Mouse (Mus musculus) forebrain, embryonic 10.5 days (tissue): Measurements from ENCODE around the gene H2-T23. TPM values are rescaled to one million over a fixed set of nuclear protein-coding genes. Genes with fewer than 3 reads are reported as not detected.
"Not testable (repeated sequence)": the region's sequence is repeated elsewhere in the genome, so short reads cannot be mapped to it uniquely, and the experiment has no call there.

Source experiments
- DNase-seq: peaks from one replicate; pipeline ENCODE4 v3.0.0-alpha.2; 2017; ENCODE audit warnings: low spot score; ENCODE audit errors: extremely low spot score
- H3K27ac ChIP-seq: fragments of 300-500 bp; sonication (generic); 2 replicates; pipeline ENCODE4 v1.5.1; 2016; ENCODE audit warnings: mild to moderate bottlenecking
- H3K27me3 ChIP-seq: fragments of 300-500 bp; sonication (generic); 2 replicates; pipeline ENCODE4 v1.6.1; 2016; ENCODE audit warnings: mild to moderate bottlenecking; ENCODE audit not compliant: poor library complexity, severe bottlenecking
- H3K36me3 ChIP-seq: fragments of 300-500 bp; sonication (generic); replicated peaks from 2 replicates; pipeline ENCODE4 v1.6.1; 2016; ENCODE audit warnings: mild to moderate bottlenecking, moderate library complexity
- H3K4me1 ChIP-seq: fragments of 300-500 bp; sonication (generic); 2 replicates; pipeline ENCODE4 v1.6.1; 2016
- H3K4me3 ChIP-seq: fragments of 300-500 bp; sonication (generic); 2 replicates; pipeline ENCODE4 v1.5.1; 2016; ENCODE audit warnings: mild to moderate bottlenecking, moderate library complexity
- H3K9me3 ChIP-seq: fragments of 300-500 bp; sonication (generic); 2 replicates; pipeline ENCODE4 v1.6.1; 2016; ENCODE audit warnings: mild to moderate bottlenecking, moderate library complexity
- WGBS: fragments of 180-500 bp; shearing (Covaris S2); methylation state at CpG from one replicate; pipeline ENCODE4 v1.1.7; 2016; 5-methylcytosine and 5-hydroxymethylcytosine counted together
- polyA plus RNA-seq: library from polyadenylated mRNA; unstranded; fragments of >200 nt; fragmentation: Nextera tagmentation; extraction: Ambion mirVana; gene quantifications from 2 replicates; pipeline ENCODE4 v1.2.1, GENCODE M21; 2016

H2-T23 gene
- polyA plus RNA-seq: 2.1 and 3.3 TPM in 2 replicates

DNA sequence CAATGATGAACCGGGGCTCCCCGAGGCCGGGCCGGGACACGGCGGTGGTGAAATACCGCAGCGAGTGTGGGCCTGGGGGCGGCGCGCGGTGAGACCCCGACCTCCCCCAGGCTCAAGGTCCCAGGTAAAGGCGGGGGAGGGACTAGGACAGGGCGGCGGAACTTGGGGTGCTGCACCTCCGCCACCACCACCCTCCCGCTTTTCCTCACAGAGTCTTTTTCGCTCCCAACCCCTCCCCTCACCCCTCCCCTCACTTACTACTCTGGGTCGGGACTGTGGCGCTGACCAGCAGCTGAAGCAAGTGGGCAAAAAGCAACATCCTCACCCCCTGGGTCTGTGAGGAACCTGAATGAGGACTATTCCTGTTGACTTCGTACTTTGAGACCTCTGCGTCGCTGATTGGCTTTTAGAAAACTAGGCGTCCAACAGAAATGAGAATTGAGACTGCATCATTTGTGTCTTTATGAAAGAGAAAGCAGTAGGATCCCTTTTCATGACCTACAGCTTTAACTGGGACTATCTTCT, at the start of gene H2-T23:
H2-T23 (minus strand) TSS at position 505 of the 525 bp plus-strand sequence.
- DNase-seq: peak; percentile 26
- H3K4me3 ChIP-seq: peak within 1 kb of the TSS; percentile 58
- WGBS: under 1% methylated on average over 24 of the region's 25 CpGs
- not testable (repeated sequence) for H3K36me3 ChIP-seq, H3K9me3 ChIP-seq
- peaks cover 25% of the 10 kb centered on the region for H3K27me3 ChIP-seq
- peaks cover 16% of the 10 kb centered on the region for H3K4me1 ChIP-seq
- H3K27ac ChIP-seq: peak within 1 kb of the TSS; percentile 51; the same call in 1 of the 2 replicates

DNA sequence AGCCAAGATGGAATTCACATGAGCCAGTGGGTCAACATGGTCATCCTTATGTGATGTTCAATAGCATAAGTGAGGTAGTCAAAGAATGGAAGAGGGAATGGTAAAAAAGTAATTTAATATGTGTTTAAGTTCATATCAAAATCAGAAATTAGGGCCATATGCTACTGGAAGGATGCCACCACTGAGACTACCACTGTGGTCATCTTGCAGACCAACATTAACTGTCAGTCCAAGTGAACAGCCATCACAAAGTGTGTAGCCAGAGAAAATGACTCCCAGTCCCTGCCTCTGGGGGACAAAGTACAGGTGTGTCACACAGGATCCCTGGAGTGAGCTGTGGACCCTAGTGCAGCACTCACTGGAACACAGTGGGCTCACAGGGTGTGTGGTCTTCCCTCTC, 49.2 kb upstream of the H2-T23 start:
- H3K27ac ChIP-seq, H3K4me3 ChIP-seq, H3K36me3 ChIP-seq, H3K9me3 ChIP-seq, DNase-seq: not testable (repeated sequence)
- Histone ChIP-seq H3K27me3 (peaks cover 42% of the 10 kb centered on the region), H3K4me1 (peaks cover 17% of the 10 kb centered on the region)

DNA sequence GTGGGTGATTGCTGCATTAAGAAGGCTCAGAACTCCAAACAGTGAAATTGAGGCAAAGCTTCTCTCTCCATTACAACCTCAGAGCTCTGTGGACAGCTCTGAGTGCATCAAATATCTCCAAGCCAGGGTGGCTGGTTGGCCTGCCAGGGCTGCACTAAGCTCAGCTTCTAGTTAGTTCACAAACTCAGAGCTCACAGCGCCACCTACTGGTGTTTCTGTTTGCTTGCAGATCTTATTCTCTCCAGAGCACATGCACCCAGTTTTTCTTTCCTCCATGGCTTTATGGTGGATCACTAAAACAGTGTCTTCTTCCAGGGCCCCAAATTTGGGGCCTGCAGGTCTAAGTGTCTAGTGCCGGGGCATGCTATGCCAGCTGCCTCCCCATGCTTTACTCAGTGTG, 28.2 kb upstream of the H2-T23 start:
- Histone ChIP-seq H3K9me3 (no peaks in the 10 kb centered on the region), H3K36me3 (no peaks in the 10 kb centered on the region), H3K27ac (no peak overlapping the region), H3K4me3 (no peak overlapping the region), H3K27me3 (no peaks in the 10 kb centered on the region), H3K4me1 (no peaks in the 10 kb centered on the region)
- 28% methylated on average over 2 of the region's 2 CpGs for WGBS
- peak; percentile 69 for DNase-seq

DNA sequence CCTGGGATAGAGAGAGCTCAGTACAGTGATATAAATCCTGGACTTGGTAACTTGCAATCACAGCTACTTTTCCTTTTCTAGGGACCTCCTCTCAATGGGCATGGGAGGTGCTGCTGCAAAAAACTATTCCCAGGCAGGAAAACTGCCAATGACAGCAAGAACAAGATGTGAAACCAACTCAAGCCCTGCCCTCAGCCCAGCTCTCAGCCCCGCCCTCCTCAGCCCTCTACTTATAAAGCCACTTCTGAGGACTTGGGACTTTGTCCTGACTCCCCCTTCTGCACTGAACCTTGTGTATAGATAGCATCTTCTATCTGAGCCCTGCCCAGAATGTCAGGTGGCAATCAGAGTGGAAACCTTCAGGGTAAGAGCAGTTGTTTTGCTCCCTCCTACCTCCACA, 25.7 kb upstream of the H2-T23 start, which contains the start of gene Gm11127:
Gm11127 (minus strand) TSS at position 10 of the 400 bp plus-strand sequence.
- 67% methylated on average over 1 of the region's 1 CpGs for WGBS
- not testable (repeated sequence) for H3K27me3 ChIP-seq, H3K4me1 ChIP-seq, H3K27ac ChIP-seq, H3K9me3 ChIP-seq, H3K4me3 ChIP-seq, H3K36me3 ChIP-seq, DNase-seq

GRCm38 (mm10) chr17:36057927-36058326, 25.3 kb upstream of the H2-T23 start:
- WGBS: 93% methylated on average over 25 of the region's 25 CpGs
- H3K4me1 ChIP-seq, H3K27ac ChIP-seq, H3K4me3 ChIP-seq, H3K9me3 ChIP-seq, DNase-seq, H3K36me3 ChIP-seq, H3K27me3 ChIP-seq: not testable (repeated sequence)

DNA sequence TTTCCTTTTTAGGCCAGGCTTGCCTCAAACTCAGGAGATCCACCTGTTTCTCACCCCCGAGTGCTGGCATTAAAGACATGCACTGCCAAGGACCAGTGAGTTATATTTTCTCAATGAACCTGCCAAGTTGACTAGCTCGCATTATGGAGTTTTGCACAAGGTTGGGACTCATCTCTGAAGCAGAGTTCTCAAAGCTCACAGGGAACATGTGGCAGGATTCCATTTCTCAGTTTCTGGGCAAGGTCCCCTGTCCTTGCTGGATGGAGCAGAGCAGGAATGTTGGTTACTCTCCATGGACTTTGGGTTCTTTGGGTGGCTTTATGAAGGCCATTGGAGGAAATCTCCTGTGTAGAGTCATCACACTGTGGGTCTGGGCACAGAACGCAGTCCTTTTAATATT, 10.6 kb upstream of the H2-T23 start:
- 89% methylated on average over 3 of the region's 3 CpGs for WGBS
- Histone ChIP-seq H3K4me1 (peaks cover 5% of the 10 kb centered on the region), H3K9me3 (no peaks in the 10 kb centered on the region), H3K4me3 (peak overlapping the region; percentile 49), H3K36me3 (no peaks in the 10 kb centered on the region), H3K27me3 (peaks cover 32% of the 10 kb centered on the region), H3K27ac (no peak overlapping the region)
- no peak for DNase-seq

- not testable (repeated sequence) for H3K4me1 ChIP-seq, H3K9me3 ChIP-seq, H3K27ac ChIP-seq, H3K36me3 ChIP-seq
- peak; percentile 54 for DNase-seq
- WGBS: 2% methylated on average over 12 of the region's 12 CpGs
- Histone ChIP-seq H3K27me3 (peaks cover 32% of the 10 kb centered on the region), H3K4me3 (peak within 1 kb of the TSS; percentile 49)
Observed at GRCm38 (mm10) chr17:36042610-36043169, 10.0 kb upstream of the H2-T23 start, which contains the start of the genes H2-T22 and Gm6034. H2-T22 (minus strand) TSS chr17:36042747. Gm6034 (plus strand) TSS chr17:36042961.

DNA sequence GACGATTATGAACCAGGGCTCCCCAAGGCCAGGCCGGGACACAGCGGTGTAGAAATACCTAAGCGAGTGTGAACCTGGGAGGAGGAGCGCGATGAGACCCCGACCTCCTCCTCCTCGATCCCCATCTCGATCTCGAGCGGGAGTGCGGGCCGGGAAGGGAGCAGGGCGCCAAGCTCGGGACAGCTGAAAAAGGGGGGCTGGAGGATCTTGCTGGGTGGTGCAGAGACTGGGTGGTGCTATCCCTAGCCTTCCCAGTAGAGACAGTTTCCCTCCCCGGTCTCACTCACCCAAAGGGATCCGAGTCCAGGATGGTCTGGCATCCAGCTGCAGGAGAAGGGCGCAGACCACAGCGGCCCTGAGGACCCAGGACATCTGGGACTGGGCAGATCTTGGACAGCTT, 9.4 kb upstream of the H2-T23 start:
- 1% methylated on average over 19 of the region's 19 CpGs for WGBS
- not testable (repeated sequence) for H3K4me1 ChIP-seq, H3K9me3 ChIP-seq, H3K27ac ChIP-seq, H3K36me3 ChIP-seq, DNase-seq
- Histone ChIP-seq H3K4me3 (peak overlapping the region; percentile 49), H3K27me3 (peaks cover 32% of the 10 kb centered on the region)

- WGBS: 87% methylated on average over 2 of the region's 2 CpGs
- not testable (repeated sequence) for H3K9me3 ChIP-seq, H3K36me3 ChIP-seq, H3K4me1 ChIP-seq, H3K27ac ChIP-seq, DNase-seq, H3K4me3 ChIP-seq
- H3K27me3 ChIP-seq: peaks cover 32% of the 10 kb centered on the region
Observed at GRCm38 (mm10) chr17:36040604-36041003, 7.9 kb upstream of the H2-T23 start.

DNA sequence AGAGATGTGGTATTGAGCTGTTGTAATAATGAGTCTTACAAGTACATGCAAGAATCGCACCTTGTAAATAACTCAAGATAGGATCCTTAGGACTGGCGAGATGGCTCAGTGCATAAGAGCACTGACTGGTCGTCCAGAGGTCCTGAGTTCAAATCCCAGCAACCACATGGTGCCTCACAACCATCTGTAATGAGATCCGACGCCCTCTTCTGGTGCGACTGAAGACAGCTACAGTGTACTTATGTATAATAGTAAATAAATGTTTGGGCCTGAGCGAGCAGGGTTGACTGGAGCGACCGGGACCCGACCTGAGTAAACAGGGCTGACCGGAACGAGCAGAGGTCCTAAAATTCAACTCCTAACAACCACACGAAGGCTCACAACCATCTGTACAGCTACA, 3.5 kb upstream of the H2-T23 start:
- not testable (repeated sequence) for H3K9me3 ChIP-seq, H3K27ac ChIP-seq, H3K36me3 ChIP-seq, DNase-seq, H3K4me3 ChIP-seq
- H3K4me1 ChIP-seq: peaks cover 16% of the 10 kb centered on the region
- 88% methylated on average over 13 of the region's 13 CpGs for WGBS
- H3K27me3 ChIP-seq: peaks cover 27% of the 10 kb centered on the region

- WGBS: 36% methylated on average over 3 of the region's 3 CpGs
- H3K36me3 ChIP-seq, H3K9me3 ChIP-seq, H3K27ac ChIP-seq, H3K4me3 ChIP-seq, DNase-seq: not testable (repeated sequence)
- peaks cover 26% of the 10 kb centered on the region for H3K27me3 ChIP-seq
- H3K4me1 ChIP-seq: peaks cover 16% of the 10 kb centered on the region
Observed at GRCm38 (mm10) chr17:36035010-36035638, 2.5 kb upstream of the H2-T23 start.

DNA sequence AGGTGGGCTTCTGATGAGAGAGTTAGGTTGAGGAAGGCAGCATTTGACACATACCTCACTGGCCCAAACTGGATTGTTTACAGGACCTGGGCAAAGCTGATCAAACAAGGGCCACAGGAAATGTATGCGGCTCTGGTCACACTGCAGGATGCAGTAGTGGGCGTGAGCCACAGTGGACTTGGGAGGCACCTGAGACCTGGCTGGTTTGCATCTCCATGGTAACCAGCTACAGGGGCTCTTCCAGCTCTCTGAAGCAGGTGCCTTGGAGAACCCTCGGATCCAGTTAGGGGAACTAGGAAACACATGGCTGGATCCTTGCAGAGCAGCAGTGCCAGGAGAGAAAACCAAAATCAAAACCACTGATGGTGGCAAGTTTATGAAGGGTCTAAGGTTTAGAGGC, 1.9 kb upstream of the H2-T23 start:
- Histone ChIP-seq H3K4me1 (peaks cover 16% of the 10 kb centered on the region), H3K27me3 (peaks cover 25% of the 10 kb centered on the region)
- H3K27ac ChIP-seq, H3K36me3 ChIP-seq, H3K4me3 ChIP-seq, H3K9me3 ChIP-seq, DNase-seq: not testable (repeated sequence)
- WGBS: 70% methylated on average over 3 of the region's 3 CpGs

GRCm38 (mm10) chr17:36031583-36032331, 898 bp downstream of the H2-T23 start:
- DNase-seq: peak; percentile 37
- H3K9me3 ChIP-seq, H3K36me3 ChIP-seq: not testable (repeated sequence)
- peaks cover 25% of the 10 kb centered on the region for H3K27me3 ChIP-seq
- peaks cover 16% of the 10 kb centered on the region for H3K4me1 ChIP-seq
- H3K4me3 ChIP-seq: peak overlapping the region; percentile 58
- WGBS: under 1% methylated on average over 40 of the region's 40 CpGs
- peak overlapping the region; percentile 51; the same call in 1 of the 2 replicates for H3K27ac ChIP-seq
